Mouse (Mus musculus) spleen, adult 2 months (tissue): ENCODE results near the gene Asb18. TPM values are rescaled to one million over a fixed set of nuclear protein-coding genes. Genes with fewer than 3 reads are reported as not detected.

Experiments
- DNase-seq, 2 experiments: peaks; one replicate each; pipeline versions ENCODE4 v3.0.0 to v3.0.0-alpha.2; 2012 to 2021; ENCODE audit warnings: low spot score in 2 of 2, low read depth in 1 of 2
- H3K27ac ChIP-seq: fragments of 200-500 bp; 2 replicates; pipeline ENCODE4 v1.5.1; 2012; ENCODE audit warnings: low read length, inconsistent platforms; ENCODE audit not compliant: insufficient read depth
- H3K27me3 ChIP-seq: fragments of 200-500 bp; 2 replicates; pipeline ENCODE4 v1.6.1; 2012; ENCODE audit warnings: mild to moderate bottlenecking, moderate library complexity, low read length, inconsistent platforms; ENCODE audit not compliant: control insufficient read depth, insufficient read depth
- H3K36me3 ChIP-seq: fragments of 200-500 bp; 2 replicates; pipeline ENCODE4 v1.6.1; 2012; ENCODE audit warnings: mild to moderate bottlenecking, low read length, inconsistent platforms; ENCODE audit not compliant: control insufficient read depth, insufficient read depth
- H3K4me1 ChIP-seq: fragments of 200-500 bp; 2 replicates; pipeline ENCODE4 v1.6.1; 2011; ENCODE audit warnings: inconsistent platforms; ENCODE audit not compliant: control insufficient read depth, insufficient read depth, insufficient read length
- H3K4me3 ChIP-seq: fragments of 200-500 bp; 2 replicates; pipeline ENCODE4 v1.5.1; 2011; ENCODE audit warnings: mild to moderate bottlenecking, inconsistent platforms; ENCODE audit not compliant: insufficient read depth, insufficient read length; ENCODE audit errors: extremely low read depth
- CTCF ChIP-seq: fragments of 200-500 bp; IDR thresholded peaks from 2 replicates; pipeline ENCODE4 v1.5.1; 2011; ENCODE audit warnings: mild to moderate bottlenecking, inconsistent platforms; ENCODE audit not compliant: insufficient read depth, insufficient read length, insufficient replicate concordance; ENCODE audit errors: extremely low read depth
- POLR2A ChIP-seq: fragments of 200-500 bp; IDR thresholded peaks from 2 replicates; pipeline ENCODE4 v1.6.1; 2011; ENCODE audit warnings: low read depth, low read length, inconsistent platforms
- WGBS: fragments of 180-500 bp; shearing (Covaris S2); methylation state at CpG from one replicate; pipeline ENCODE4 v1.1.7; 2018; 5-methylcytosine and 5-hydroxymethylcytosine counted together
- polyA plus RNA-seq: library from polyadenylated mRNA; depleted of rRNA; stranded (reverse); fragments of >200 nt; gene quantifications from 2 replicates; pipeline ENCODE4 v1.2.3, GENCODE M21; 2012

Asb18 gene
- polyA plus RNA-seq, 1 experiment: not detected

- Histone ChIP-seq H3K4me3 (no peak overlapping the region), H3K4me1 (no peaks in the 10 kb centered on the region), H3K27me3 (no peaks in the 10 kb centered on the region), H3K36me3 (no peaks in the 10 kb centered on the region), H3K27ac (no peak overlapping the region)
- 18% methylated on average over 3 of the region's 3 CpGs for whole genome bisulfite sequencing
- TF ChIP-seq POLR2A (no peak), CTCF (peak; percentile 24; the same call in 1 of the 2 replicates)
- DNase-seq: no peak
Observed at GRCm38 (mm10) chr1:90026945-90027344, 12.5 kb upstream of the Asb18 start.

DNA sequence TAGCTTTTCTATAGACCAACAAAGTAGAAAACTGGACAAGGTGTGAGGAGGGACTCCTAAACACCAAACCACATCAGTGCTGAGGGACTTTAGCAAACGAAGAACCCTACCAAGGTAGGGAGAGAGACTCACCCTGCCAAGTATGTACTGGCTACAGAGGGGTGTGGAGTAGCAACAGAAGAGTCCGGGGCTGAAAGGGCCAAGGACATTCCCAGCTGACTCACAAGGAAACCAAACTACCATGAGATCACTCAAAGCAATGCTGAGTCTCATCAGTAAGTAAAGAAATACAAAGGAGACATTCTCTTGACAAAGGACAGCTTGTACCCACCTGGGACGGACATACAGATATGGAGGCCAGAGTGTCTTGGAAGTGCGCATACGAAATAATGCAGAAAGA, 5.9 kb upstream of the Asb18 start:
- 84% methylated on average over 5 of the region's 5 CpGs for WGBS
- H3K4me3 ChIP-seq: no peak overlapping the region
- no peak for DNase-seq
- no peaks in the 10 kb centered on the region for H3K4me1 ChIP-seq
- no peaks in the 10 kb centered on the region for H3K27me3 ChIP-seq
- no peak overlapping the region for H3K27ac ChIP-seq
- no peaks in the 10 kb centered on the region for H3K36me3 ChIP-seq
- TF ChIP-seq POLR2A (no peak), CTCF (no peak)

DNA sequence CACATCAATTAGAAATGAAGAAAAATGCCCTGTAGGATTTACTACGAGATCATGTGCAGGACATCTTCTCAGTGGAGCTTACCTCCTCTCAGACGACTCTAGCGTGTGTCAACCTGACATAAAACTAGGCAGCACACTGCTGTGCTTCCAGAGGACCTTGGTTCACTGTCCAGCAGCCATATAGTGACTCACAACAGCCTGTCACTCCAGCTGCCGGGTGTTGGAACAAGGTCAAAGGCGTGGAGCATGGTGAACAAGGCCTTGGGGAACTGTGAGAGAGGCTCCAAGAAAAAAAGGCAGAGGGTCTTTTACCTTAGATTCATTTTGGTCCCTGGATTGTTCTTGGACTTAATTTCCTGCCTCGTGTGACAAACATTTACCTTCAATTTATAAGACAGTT, 3.6 kb upstream of the Asb18 start:
- no peak for DNase-seq
- Histone ChIP-seq H3K27me3 (no peaks in the 10 kb centered on the region), H3K4me3 (no peak overlapping the region), H3K4me1 (no peaks in the 10 kb centered on the region), H3K36me3 (no peaks in the 10 kb centered on the region), H3K27ac (no peak overlapping the region)
- TF ChIP-seq POLR2A: no peak
- no peak for TF ChIP-seq CTCF
- WGBS: 80% methylated on average over 6 of the region's 6 CpGs

GRCm38 (mm10) chr1:90013273-90013672, 1.2 kb downstream of the Asb18 start:
- Histone ChIP-seq H3K4me3 (no peak overlapping the region), H3K36me3 (no peaks in the 10 kb centered on the region), H3K27ac (no peak overlapping the region), H3K27me3 (no peaks in the 10 kb centered on the region), H3K4me1 (no peaks in the 10 kb centered on the region)
- DNase-seq: no peak
- 88% methylated on average over 5 of the region's 5 CpGs for WGBS
- TF ChIP-seq CTCF (no peak), POLR2A (no peak)

DNA sequence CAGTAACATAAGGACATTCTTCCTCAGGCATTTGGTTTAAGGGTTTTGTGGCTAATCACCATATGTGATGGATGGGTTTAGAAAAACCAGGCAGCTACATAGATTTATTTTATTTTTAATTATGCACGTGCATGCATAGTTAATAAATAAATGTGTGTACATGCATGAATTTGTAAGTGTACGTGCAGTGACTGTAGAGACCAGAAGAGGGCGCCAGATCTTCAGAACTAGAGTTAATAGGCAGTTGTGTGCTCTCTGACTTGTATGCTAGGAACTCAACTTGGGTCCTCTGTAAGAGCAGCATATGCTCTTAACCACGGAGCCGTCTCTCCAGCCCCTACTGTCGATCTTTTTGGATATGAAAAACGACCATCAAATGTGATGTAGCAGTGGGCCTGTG, 1.6 kb downstream of the Asb18 start:
- H3K27me3 ChIP-seq: no peaks in the 10 kb centered on the region
- TF ChIP-seq CTCF: no peak
- TF ChIP-seq POLR2A: no peak
- no peak overlapping the region for H3K27ac ChIP-seq
- H3K36me3 ChIP-seq: no peaks in the 10 kb centered on the region
- 67% methylated on average over 7 of the region's 7 CpGs for WGBS
- H3K4me3 ChIP-seq: no peak overlapping the region
- no peak for DNase-seq
- no peaks in the 10 kb centered on the region for H3K4me1 ChIP-seq

GRCm38 (mm10) chr1:90012168-90012567, 2.3 kb downstream of the Asb18 start:
- 83% methylated on average over 3 of the region's 3 CpGs for WGBS
- Histone ChIP-seq H3K4me3 (no peak overlapping the region), H3K27me3 (no peaks in the 10 kb centered on the region), H3K4me1 (no peaks in the 10 kb centered on the region), H3K36me3 (no peaks in the 10 kb centered on the region), H3K27ac (no peak overlapping the region)
- TF ChIP-seq CTCF: no peak
- no peak for TF ChIP-seq POLR2A
- DNase-seq: no peak

- Histone ChIP-seq H3K27me3 (no peaks in the 10 kb centered on the region), H3K4me1 (no peaks in the 10 kb centered on the region), H3K36me3 (no peaks in the 10 kb centered on the region), H3K27ac (no peak overlapping the region), H3K4me3 (no peak overlapping the region)
- 83% methylated on average over 1 of the region's 1 CpGs for WGBS
- no peak for TF ChIP-seq POLR2A
- no peak for TF ChIP-seq CTCF
- no peak for DNase-seq
Observed at GRCm38 (mm10) chr1:90010077-90010476, 4.4 kb downstream of the Asb18 start.
